Mouse (Mus musculus) gastrocnemius, adult 2 months (tissue): ENCODE measurements around the gene Svs1. TPM values are rescaled to one million over a fixed set of nuclear protein-coding genes. Genes with fewer than 3 reads are reported as not detected.

Experiments
- DNase-seq: peaks from one replicate; pipeline ENCODE4 v3.0.0; 2022
- H3K27ac ChIP-seq: fragments of 200-600 bp; 2 replicates; pipeline ENCODE4 v1.8.1; 2022; ENCODE audit warnings: mild to moderate bottlenecking
- H3K4me3 ChIP-seq: fragments of 200-600 bp; 2 replicates; pipeline ENCODE4 v1.8.1; 2022; ENCODE audit warnings: mild to moderate bottlenecking, moderate library complexity
- CTCF ChIP-seq: fragments of 200-600 bp; IDR thresholded peaks from 2 replicates; pipeline ENCODE4 v1.8.1; 2022; ENCODE audit warnings: antibody characterized with exemption, mild to moderate bottlenecking, moderate library complexity
- intact Hi-C: fragments of 180-260 bp; cut with DNase I; formaldehyde crosslinking; loops from one replicate; pipeline ENCODE4 v1.15.1; 2025
- total RNA-seq, 2 experiments: library from RNA; stranded (reverse); gene quantifications; 2 replicates each; pipeline ENCODE4 v1.2.3; 2021

Svs1 gene
- total RNA-seq, 2 experiments from 2014 or later, result not detected

DNA sequence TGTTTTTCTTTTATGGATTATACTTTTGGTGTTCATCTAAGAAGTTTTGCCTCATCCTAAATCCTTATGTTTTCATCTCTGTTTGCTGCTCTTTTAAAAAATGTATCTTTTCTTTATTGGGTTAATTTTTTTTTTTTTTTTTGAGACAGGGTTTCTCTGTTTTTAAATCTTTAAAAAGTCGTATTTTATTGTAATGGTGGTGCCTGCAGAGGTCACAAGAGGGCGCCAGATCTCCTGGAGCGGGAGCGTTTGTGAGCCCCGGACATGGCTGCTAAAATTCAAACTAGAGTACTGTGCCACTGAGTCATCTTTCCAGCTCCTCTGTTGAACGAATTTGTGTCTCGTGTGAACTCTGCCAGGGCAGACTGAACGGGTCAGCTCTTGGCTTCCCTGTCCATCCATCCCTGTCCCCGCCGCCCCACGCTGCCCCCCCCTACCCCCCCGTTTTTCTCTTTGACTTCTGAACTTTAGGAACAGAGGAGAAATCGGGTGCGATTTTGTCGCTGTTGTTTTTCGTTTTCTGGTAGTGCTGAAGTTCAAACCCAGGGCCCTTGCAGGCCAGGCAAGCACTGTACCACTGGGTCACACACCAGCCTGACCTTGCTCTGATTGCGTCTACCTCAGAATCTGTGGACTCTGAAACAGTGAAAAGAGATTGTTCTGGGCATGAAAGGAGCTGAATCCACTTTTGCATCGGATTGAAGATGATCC lies 53.0 kb downstream of the Svs1 start:
- H3K4me3 ChIP-seq, result peak overlapping the region; percentile 61
- peak; percentile 64 for DNase-seq
- H3K27ac ChIP-seq, result no peak overlapping the region
- intact Hi-C loops, result no loop called here
- peak; percentile 85 for TF ChIP-seq CTCF

Other genes with a start within 250 kb of the Svs1 start
- gene Gimap1, start 247.8 kb upstream of the Svs1 start, total RNA-seq, result 1 to 10 TPM; 2.2 to 2.3 TPM
- 1 to 10 TPM; 1.5 to 1.6 TPM for gene Gimap5, start 240.7 kb upstream of the Svs1 start, total RNA-seq
- not detected for gene Gimap3, start 216.0 kb upstream of the Svs1 start, total RNA-seq
- 1 to 10 TPM; 3.4 to 5.3 TPM for gene Tmem176a, start 145.9 kb upstream of the Svs1 start, total RNA-seq
- 10 to 100 TPM; 11.4 to 12.9 TPM for gene Tmem176b, start 145.4 kb upstream of the Svs1 start, total RNA-seq
- not detected for gene Aoc1, start 114.0 kb upstream of the Svs1 start, total RNA-seq
- not detected for gene 1600015I10Rik, start 57.0 kb upstream of the Svs1 start, total RNA-seq
- gene Doxl2, start 11.9 kb upstream of the Svs1 start, total RNA-seq, result not detected
- gene Gpnmb, start 49.7 kb downstream of the Svs1 start, total RNA-seq, result 1 to 10 TPM in 1 of 2 experiments, under 1 TPM in 1; 0.71 to 4.0 TPM
- 10 to 100 TPM; 45.6 to 51.4 TPM for gene Malsu1, start 86.9 kb downstream of the Svs1 start, total RNA-seq
- gene Igf2bp3, start 228.1 kb downstream of the Svs1 start, total RNA-seq, result under 1 TPM; 0.06 to 0.13 TPM